Mouse (Mus musculus): ENCODE data around the gene Dbndd2. TPM values are rescaled to one million over a fixed set of nuclear protein-coding genes. Genes with fewer than 3 reads are reported as not detected.

The Dbndd2 gene
- polyA plus RNA-seq (2014; fragmentation: Nextera tagmentation; extraction: Ambion mirVana), result 4.1 and 10.5 TPM in 2 replicates

DNA sequence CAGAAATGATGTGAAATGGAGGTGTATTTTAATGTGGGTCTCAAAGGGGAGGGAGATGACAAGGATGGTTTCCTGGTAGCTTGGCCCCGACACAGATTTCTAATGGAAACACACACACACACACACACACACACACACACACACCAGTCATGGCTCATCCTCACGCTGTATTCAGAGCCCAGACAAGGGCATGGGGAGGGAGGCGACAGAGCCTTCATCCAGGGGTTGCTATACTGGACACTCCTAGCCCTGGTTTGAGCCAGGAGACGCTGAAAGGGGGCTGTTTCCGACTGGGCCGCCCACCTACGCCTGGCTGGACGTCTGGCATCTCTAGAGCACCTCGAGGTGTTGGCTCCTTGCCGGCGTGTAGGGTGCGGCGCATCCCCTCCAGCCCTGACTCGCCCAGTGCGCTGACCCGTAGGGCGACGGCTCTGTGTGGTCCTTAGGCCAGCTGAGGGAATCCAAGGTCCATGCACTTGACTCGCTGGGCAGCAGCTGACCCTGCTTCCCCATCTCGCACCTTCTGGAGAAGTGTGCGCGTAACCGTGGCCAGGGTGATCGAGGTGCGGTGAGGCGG, at the start of gene Dbndd2:
Dbndd2 (plus strand) TSS at position 426 of the 577 bp plus-strand sequence.
- H3K4me1 ChIP-seq (ENCODE audit: control insufficient read depth, insufficient read depth, low read length), result peaks cover 8% of the 10 kb centered on the region; the same call in 1 of the 2 replicates
- peak within 1 kb of the TSS; percentile 68 for H3K4me3 ChIP-seq (ENCODE audit: low read depth, low read length)
- no peaks in the 10 kb centered on the region for H3K9me3 ChIP-seq (ENCODE audit: control insufficient read depth, low read length)
- peaks cover 25% of the 10 kb centered on the region for H3K27me3 ChIP-seq (replicated peaks; ENCODE audit: control insufficient read depth, insufficient read depth, low read length)
- 3% methylated on average over 18 of the region's 26 CpGs for WGBS
- no peak within 1 kb of the TSS for H3K27ac ChIP-seq (replicated peaks; ENCODE audit: low read depth, low read length)
- H3K4me2 ChIP-seq (ENCODE audit: low read depth, low read length), result peak within 1 kb of the TSS; percentile 100
- H3K36me3 ChIP-seq (ENCODE audit: control insufficient read depth, insufficient read depth, low read length), result no peaks in the 10 kb centered on the region
- peak within 1 kb of the TSS; percentile 73 for H3K9ac ChIP-seq (ENCODE audit: low read depth, low read length)
- DNase-seq (ENCODE audit: low spot score) (no peak), ATAC-seq (ENCODE audit: low read depth) (peak; percentile 9; the same call in 1 of the 2 replicates)

DNA sequence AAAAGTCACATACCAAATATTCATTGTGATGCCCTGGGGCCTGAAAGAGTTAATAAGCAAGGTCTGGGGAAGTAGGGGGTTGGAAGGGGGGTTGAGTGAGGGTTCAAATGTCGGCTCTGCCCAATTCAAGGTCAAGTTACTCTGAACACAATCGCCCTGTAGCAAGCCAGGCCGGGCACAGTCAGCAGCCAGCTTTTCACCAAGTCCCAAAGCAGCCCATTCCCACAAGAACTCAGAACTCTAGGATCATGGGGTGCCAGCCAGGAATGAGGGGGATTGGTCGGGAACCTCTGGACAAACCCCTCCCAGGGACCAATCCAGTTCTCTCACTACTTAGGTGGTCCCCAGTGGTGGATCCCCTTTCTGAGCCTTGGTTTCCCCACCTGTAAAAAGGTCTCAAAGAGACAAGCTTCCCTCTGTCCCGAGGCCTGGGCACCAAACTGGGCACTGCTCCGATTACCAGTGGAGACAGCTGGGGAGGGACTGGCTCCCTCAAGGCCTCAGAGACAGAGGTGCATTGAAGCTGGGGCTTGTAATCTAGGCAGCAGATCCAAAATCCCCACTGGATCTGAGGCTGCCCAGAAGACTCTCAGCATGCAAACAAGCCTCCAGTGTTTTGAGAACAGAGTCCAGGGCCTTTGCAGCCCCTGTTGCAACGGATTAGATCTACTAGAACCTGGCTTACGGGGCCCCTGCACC, 49.5 kb upstream of the Dbndd2 start:
- Histone ChIP-seq H3K4me3 (ENCODE audit: low read depth, low read length) (no peak overlapping the region), H3K36me3 (ENCODE audit: control insufficient read depth, insufficient read depth, low read length) (no peaks in the 10 kb centered on the region), H3K9me3 (ENCODE audit: control insufficient read depth, low read length) (no peaks in the 10 kb centered on the region), H3K9ac (ENCODE audit: low read depth, low read length) (peak overlapping the region; percentile 8; the same call in 1 of the 2 replicates), H3K27ac (replicated peaks; ENCODE audit: low read depth, low read length) (peak overlapping the region; percentile 81), H3K4me2 (ENCODE audit: low read depth, low read length) (peak overlapping the region; percentile 23), H3K4me1 (ENCODE audit: control insufficient read depth, insufficient read depth, low read length) (peaks cover 83% of the 10 kb centered on the region), H3K27me3 (replicated peaks; ENCODE audit: control insufficient read depth, insufficient read depth, low read length) (no peaks in the 10 kb centered on the region)
- no peak for ATAC-seq (ENCODE audit: low read depth)
- WGBS, result 15% methylated on average over 8 of the region's 8 CpGs
- DNase-seq (ENCODE audit: low spot score), result peak; percentile 30

DNA sequence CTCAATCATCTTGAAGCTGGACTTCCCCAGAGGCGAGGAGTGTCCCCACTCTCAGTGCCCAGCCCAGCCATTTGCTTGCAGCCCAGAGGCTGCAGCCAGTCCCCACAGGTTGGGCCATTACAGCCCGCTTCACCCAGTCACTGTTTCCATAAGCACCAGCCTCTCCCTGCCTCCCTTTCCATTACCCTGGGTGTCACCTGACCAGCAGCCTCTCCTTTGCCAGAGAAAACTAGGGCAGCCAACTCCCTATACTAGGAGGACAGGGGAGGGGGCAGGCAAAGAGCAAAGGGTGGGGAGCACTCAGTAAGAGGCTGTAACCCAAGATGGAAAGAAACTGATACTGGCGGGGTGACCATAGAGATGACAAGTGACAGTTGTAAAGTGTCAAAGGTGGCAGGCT, 48.9 kb upstream of the Dbndd2 start:
- H3K27ac ChIP-seq (replicated peaks; ENCODE audit: low read depth, low read length), result peak overlapping the region; percentile 81
- peak overlapping the region; percentile 8; the same call in 1 of the 2 replicates for H3K9ac ChIP-seq (ENCODE audit: low read depth, low read length)

DNA sequence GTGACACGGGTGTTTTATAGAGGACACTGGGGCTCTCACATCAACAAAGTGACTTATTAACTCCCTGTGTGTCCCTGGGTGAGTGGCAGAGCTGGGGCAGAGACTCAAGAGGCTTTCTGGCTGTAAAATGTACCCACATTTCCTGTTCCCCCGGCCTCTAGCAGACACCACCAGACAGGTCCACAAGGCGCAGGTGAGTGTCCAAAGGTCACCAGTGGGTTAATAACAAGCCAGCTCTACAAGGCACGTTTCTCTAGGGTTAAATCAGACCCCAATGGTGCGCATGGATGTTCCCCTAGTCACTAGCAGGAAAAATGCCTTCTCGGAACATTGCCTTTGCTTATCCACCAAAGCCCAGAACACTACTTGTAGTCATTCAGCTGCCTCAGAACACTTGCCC, 48.2 kb upstream of the Dbndd2 start:
- no peak overlapping the region for H3K4me3 ChIP-seq (ENCODE audit: low read depth, low read length)
- H3K27ac ChIP-seq (replicated peaks; ENCODE audit: low read depth, low read length), result 0 out of 2 replicates have a peak overlapping the region, but pooled peaks have one; percentile 81
- no peaks in the 10 kb centered on the region for H3K9me3 ChIP-seq (ENCODE audit: control insufficient read depth, low read length)
- no peak for ATAC-seq (ENCODE audit: low read depth)
- DNase-seq (ENCODE audit: low spot score), result no peak
- H3K9ac ChIP-seq (ENCODE audit: low read depth, low read length), result no peak overlapping the region
- H3K4me2 ChIP-seq (ENCODE audit: low read depth, low read length), result no peak overlapping the region
- H3K36me3 ChIP-seq (ENCODE audit: control insufficient read depth, insufficient read depth, low read length), result no peaks in the 10 kb centered on the region
- peaks cover 74% of the 10 kb centered on the region for H3K4me1 ChIP-seq (ENCODE audit: control insufficient read depth, insufficient read depth, low read length)
- no peaks in the 10 kb centered on the region for H3K27me3 ChIP-seq (replicated peaks; ENCODE audit: control insufficient read depth, insufficient read depth, low read length)
- 57% methylated on average over 6 of the region's 6 CpGs for WGBS

More for the DNA sequence above, 48.9 kb upstream of the Dbndd2 start:
- no peak overlapping the region for H3K4me3 ChIP-seq (ENCODE audit: low read depth, low read length)
- H3K36me3 ChIP-seq (ENCODE audit: control insufficient read depth, insufficient read depth, low read length), result no peaks in the 10 kb centered on the region
- H3K9me3 ChIP-seq (ENCODE audit: control insufficient read depth, low read length), result no peaks in the 10 kb centered on the region
- peaks cover 82% of the 10 kb centered on the region for H3K4me1 ChIP-seq (ENCODE audit: control insufficient read depth, insufficient read depth, low read length)
- DNase-seq (ENCODE audit: low spot score) (peak; percentile 36), ATAC-seq (ENCODE audit: low read depth) (0 out of 2 replicates have a peak, but pooled peaks have one; percentile 9)
- H3K4me2 ChIP-seq (ENCODE audit: low read depth, low read length), result peak overlapping the region; percentile 15; the same call in 1 of the 2 replicates
- H3K27me3 ChIP-seq (replicated peaks; ENCODE audit: control insufficient read depth, insufficient read depth, low read length), result no peaks in the 10 kb centered on the region
- WGBS, result 54% methylated on average over 3 of the region's 3 CpGs

DNA sequence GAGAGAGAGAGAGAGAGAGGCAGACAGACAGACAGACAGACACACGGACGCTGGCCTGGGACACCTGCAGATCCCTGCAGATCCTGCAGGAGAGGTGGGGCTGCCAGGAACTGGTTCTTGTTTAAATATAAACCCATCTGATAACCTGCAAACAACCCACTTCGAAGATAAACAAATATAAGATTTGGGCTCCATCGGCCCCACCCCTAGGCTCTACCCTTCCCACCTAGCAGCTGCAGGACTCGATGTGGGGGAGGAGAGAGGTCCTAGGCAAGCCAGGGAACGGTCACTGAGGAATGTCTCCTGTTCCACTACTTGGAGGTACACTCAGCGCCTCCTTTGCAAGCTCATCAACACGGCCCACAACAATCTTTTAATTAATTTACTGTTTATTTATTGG, 47.6 kb upstream of the Dbndd2 start:
- no peak overlapping the region for H3K4me3 ChIP-seq (ENCODE audit: low read depth, low read length)
- H3K4me2 ChIP-seq (ENCODE audit: low read depth, low read length), result no peak overlapping the region
- H3K36me3 ChIP-seq (ENCODE audit: control insufficient read depth, insufficient read depth, low read length), result no peaks in the 10 kb centered on the region
- WGBS, result 58% methylated on average over 8 of the region's 8 CpGs
- no peak overlapping the region for H3K27ac ChIP-seq (replicated peaks; ENCODE audit: low read depth, low read length)
- no peak for DNase-seq (ENCODE audit: low spot score)
- H3K4me1 ChIP-seq (ENCODE audit: control insufficient read depth, insufficient read depth, low read length), result peaks cover 70% of the 10 kb centered on the region
- no peak for ATAC-seq (ENCODE audit: low read depth)
- H3K9me3 ChIP-seq (ENCODE audit: control insufficient read depth, low read length), result no peaks in the 10 kb centered on the region
- no peaks in the 10 kb centered on the region for H3K27me3 ChIP-seq (replicated peaks; ENCODE audit: control insufficient read depth, insufficient read depth, low read length)
- H3K9ac ChIP-seq (ENCODE audit: low read depth, low read length), result no peak overlapping the region

DNA sequence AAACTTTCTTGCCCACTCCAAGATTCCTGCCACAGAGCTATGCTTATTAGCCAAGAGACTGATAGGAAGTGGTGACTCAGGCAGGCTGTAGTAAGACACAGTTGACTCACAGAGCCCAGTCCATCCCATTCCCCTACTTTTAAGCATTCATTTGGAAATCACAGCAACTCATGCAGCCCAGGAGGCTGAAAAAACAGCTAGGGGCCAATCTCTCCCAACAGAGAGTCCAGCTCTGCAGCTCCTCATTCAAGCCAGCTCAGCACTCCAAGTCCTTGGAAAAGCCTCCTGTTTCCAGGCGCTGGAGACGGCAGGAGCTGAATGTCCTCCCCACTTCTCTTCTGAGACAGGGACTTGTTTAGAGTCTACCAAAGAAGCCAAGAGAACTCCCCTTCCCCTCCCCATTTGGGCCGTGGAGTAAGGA, 46.9 kb upstream of the Dbndd2 start:
- no peaks in the 10 kb centered on the region for H3K36me3 ChIP-seq (ENCODE audit: control insufficient read depth, insufficient read depth, low read length)
- no peak overlapping the region for H3K27ac ChIP-seq (replicated peaks; ENCODE audit: low read depth, low read length)
- no peak overlapping the region for H3K4me2 ChIP-seq (ENCODE audit: low read depth, low read length)
- H3K27me3 ChIP-seq (replicated peaks; ENCODE audit: control insufficient read depth, insufficient read depth, low read length), result no peaks in the 10 kb centered on the region
- no peak overlapping the region for H3K4me3 ChIP-seq (ENCODE audit: low read depth, low read length)
- H3K9ac ChIP-seq (ENCODE audit: low read depth, low read length), result no peak overlapping the region
- 64% methylated on average over 3 of the region's 3 CpGs for WGBS
- no peaks in the 10 kb centered on the region for H3K9me3 ChIP-seq (ENCODE audit: control insufficient read depth, low read length)
- H3K4me1 ChIP-seq (ENCODE audit: control insufficient read depth, insufficient read depth, low read length), result peaks cover 66% of the 10 kb centered on the region
- DNase-seq (ENCODE audit: low spot score) (no peak), ATAC-seq (ENCODE audit: low read depth) (no peak)

DNA sequence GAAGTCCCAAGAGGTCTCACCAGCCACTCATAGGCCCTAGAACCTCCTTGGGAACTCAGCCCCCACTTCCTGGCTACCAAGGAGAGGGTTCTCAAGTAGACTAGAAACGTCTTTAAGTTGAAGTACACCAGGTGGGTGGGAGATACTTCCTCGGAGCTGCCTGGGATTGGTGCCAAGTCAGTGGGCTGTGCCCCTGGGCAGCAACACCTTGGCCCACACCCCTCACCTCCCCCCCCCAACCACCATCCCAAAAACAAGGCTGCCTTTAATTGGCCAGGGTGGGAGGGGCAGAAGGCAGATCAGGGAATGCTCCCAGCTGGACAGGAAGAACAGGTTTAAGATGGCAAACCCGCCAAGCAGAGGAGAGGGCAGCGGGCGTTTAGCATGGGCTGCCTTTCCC, 45.6 kb upstream of the Dbndd2 start:
- Histone ChIP-seq H3K36me3 (ENCODE audit: control insufficient read depth, insufficient read depth, low read length) (no peaks in the 10 kb centered on the region), H3K9ac (ENCODE audit: low read depth, low read length) (no peak overlapping the region), H3K9me3 (ENCODE audit: control insufficient read depth, low read length) (no peaks in the 10 kb centered on the region), H3K27me3 (replicated peaks; ENCODE audit: control insufficient read depth, insufficient read depth, low read length) (no peaks in the 10 kb centered on the region), H3K27ac (replicated peaks; ENCODE audit: low read depth, low read length) (no peak overlapping the region), H3K4me3 (ENCODE audit: low read depth, low read length) (peak overlapping the region; percentile 76; the same call in 1 of the 2 replicates), H3K4me2 (ENCODE audit: low read depth, low read length) (peak overlapping the region; percentile 91), H3K4me1 (ENCODE audit: control insufficient read depth, insufficient read depth, low read length) (peaks cover 60% of the 10 kb centered on the region)
- WGBS, result 51% methylated on average over 5 of the region's 5 CpGs
- ATAC-seq (ENCODE audit: low read depth), result no peak
- peak; percentile 60 for DNase-seq (ENCODE audit: low spot score)

DNA sequence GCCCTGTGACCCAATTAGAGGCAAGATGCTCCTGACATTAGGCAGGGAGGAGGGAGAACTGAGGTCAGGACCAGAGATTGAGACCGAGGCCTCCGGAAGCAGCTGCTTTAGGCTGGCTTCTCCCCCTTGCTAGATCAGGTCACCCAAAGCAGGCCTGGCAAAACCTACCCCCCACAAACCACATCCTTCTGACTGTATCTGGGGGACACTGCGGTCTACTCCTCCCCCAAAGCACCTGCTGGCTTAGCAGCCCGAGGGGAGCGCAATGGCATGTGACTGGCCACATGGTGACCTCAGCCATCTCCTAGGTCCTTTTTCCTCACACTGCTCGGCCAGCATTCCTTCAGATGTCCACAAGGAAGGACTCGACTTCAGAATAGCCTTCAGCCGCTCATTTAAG, 44.8 kb upstream of the Dbndd2 start:
- no peaks in the 10 kb centered on the region for H3K27me3 ChIP-seq (replicated peaks; ENCODE audit: control insufficient read depth, insufficient read depth, low read length)
- H3K4me3 ChIP-seq (ENCODE audit: low read depth, low read length), result peak overlapping the region; percentile 76
- no peak overlapping the region for H3K27ac ChIP-seq (replicated peaks; ENCODE audit: low read depth, low read length)
- peak overlapping the region; percentile 91 for H3K4me2 ChIP-seq (ENCODE audit: low read depth, low read length)
- WGBS, result 32% methylated on average over 8 of the region's 8 CpGs
- no peak for DNase-seq (ENCODE audit: low spot score)
- H3K4me1 ChIP-seq (ENCODE audit: control insufficient read depth, insufficient read depth, low read length), result peaks cover 52% of the 10 kb centered on the region
- no peak for ATAC-seq (ENCODE audit: low read depth)
- H3K9ac ChIP-seq (ENCODE audit: low read depth, low read length), result peak overlapping the region; percentile 85; the same call in 1 of the 2 replicates
- H3K36me3 ChIP-seq (ENCODE audit: control insufficient read depth, insufficient read depth, low read length), result no peaks in the 10 kb centered on the region
- H3K9me3 ChIP-seq (ENCODE audit: control insufficient read depth, low read length), result no peaks in the 10 kb centered on the region

Data from embryonic facial prominence, embryonic 14.5 days (tissue).